Mouse (Mus musculus): ENCODE results near the gene Pard6b. TPM values are rescaled to one million over a fixed set of nuclear protein-coding genes. Genes with fewer than 3 reads are reported as not detected.

Pard6b gene
- polyA plus RNA-seq, 1 experiment from 2014 or later, result 7.5 TPM

DNA sequence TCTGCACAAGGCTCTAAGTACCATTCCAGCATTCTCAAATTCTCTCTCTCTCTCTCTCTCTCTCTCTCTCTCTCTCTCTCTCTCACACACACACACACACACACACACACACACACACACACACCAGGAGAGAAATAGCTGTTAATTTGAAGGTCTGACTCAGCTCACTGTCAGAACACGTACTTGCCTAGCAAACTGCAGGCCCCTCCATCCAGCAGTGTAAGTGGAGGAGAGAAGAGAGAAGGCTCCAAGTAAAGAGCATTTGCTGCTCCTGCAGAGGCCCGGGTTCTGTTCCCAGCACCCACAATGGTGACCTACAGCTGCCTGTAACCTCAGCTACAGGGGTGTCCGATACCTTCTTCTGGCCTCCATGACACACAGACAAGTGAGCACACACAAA lies 37.7 kb downstream of the Pard6b start:
- Histone ChIP-seq H3K4me1 (replicated peaks) (peaks cover 30% of the 10 kb centered on the region), H3K27ac (no peak overlapping the region), H3K27me3 (peaks cover 19% of the 10 kb centered on the region), H3K4me3 (no peak overlapping the region), H3K4me2 (no peak overlapping the region), H3K9ac (no peak overlapping the region), H3K36me3 (no peaks in the 10 kb centered on the region), H3K9me3 (no peaks in the 10 kb centered on the region)
- 87% methylated on average over 3 of the region's 3 CpGs for WGBS
- ATAC-seq (ENCODE audit: low FRiP score), result no peak

DNA sequence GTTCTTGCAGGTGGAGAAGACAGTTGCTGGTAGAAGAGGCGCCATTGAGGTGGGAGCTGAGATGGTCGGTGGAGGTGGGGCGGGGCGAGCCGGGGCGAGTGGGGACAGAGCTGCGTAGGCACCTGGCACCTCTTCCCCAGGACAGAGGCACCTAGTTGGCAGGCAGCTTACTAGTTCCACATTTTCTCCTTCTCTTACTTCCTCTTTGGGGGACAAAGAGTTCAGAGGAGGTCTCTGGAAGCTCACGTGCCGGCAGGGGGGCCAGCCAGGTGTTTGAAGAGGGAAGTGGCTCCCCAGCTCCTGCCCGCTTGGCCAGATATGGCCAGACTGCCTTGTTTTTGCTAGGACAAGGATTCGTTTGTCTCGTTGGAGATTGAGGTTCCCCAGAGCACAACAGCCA lies 38.3 kb downstream of the Pard6b start:
- no peak overlapping the region for H3K9ac ChIP-seq
- no peak for ATAC-seq (ENCODE audit: low FRiP score)
- H3K27ac ChIP-seq, result no peak overlapping the region
- H3K9me3 ChIP-seq, result no peaks in the 10 kb centered on the region
- H3K4me1 ChIP-seq (replicated peaks), result peaks cover 30% of the 10 kb centered on the region
- no peak overlapping the region for H3K4me2 ChIP-seq
- H3K4me3 ChIP-seq, result no peak overlapping the region
- H3K36me3 ChIP-seq, result no peaks in the 10 kb centered on the region
- peaks cover 19% of the 10 kb centered on the region for H3K27me3 ChIP-seq
- WGBS, result 73% methylated on average over 12 of the region's 12 CpGs

DNA sequence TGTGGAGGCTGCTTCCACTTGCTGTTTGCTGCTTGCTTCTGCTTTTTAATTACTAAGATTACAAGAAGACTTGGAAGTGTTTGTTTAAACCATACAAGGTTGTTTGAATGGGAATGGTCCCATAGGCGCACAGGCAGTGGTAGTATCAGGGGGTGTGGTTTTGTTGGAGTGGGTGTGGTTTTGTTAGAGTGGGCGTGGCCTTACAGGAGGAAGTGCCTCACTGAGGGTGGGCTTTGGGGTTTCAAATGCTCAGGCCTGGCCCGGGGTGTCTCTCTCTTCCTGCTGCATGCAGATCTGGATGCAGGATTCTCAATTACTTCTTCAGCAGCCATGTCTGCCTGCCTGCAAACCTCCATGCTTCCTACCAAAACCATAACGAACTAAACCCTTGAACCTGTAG lies 40.1 kb downstream of the Pard6b start:
- 86% methylated on average over 4 of the region's 4 CpGs for WGBS
- no peaks in the 10 kb centered on the region for H3K9me3 ChIP-seq
- peaks cover 16% of the 10 kb centered on the region for H3K27me3 ChIP-seq
- no peak for ATAC-seq (ENCODE audit: low FRiP score)
- no peak overlapping the region for H3K4me2 ChIP-seq
- no peak overlapping the region for H3K9ac ChIP-seq
- H3K27ac ChIP-seq, result no peak overlapping the region
- no peak overlapping the region for H3K4me3 ChIP-seq
- no peaks in the 10 kb centered on the region for H3K36me3 ChIP-seq
- H3K4me1 ChIP-seq (replicated peaks), result peaks cover 29% of the 10 kb centered on the region

DNA sequence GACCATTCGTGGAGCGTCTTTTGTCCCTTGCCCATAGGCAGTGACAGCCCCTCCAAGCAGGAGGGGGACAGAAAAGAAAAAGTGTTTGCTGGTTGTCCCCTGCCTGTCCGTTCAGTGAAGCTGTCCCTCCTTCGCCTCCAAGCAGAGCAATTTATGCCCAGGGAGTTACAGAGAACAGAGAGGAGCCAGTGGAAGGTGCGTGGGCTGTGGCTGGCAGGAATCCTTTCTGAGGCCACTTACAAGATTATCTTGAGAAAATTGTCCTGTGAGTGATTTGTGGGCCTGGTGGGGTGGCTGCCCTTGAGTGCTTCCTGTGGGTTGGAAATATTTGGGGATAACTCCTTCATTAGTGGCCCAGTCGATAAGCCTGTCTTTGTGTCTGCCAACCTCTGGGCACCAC lies 42.8 kb downstream of the Pard6b start:
- no peak for ATAC-seq (ENCODE audit: low FRiP score)
- Histone ChIP-seq H3K27me3 (peaks cover 4% of the 10 kb centered on the region), H3K27ac (no peak overlapping the region), H3K4me3 (no peak overlapping the region), H3K36me3 (no peaks in the 10 kb centered on the region), H3K4me1 (replicated peaks) (peaks cover 15% of the 10 kb centered on the region), H3K4me2 (no peak overlapping the region), H3K9me3 (no peaks in the 10 kb centered on the region), H3K9ac (no peak overlapping the region)
- 92% methylated on average over 6 of the region's 6 CpGs for WGBS

DNA sequence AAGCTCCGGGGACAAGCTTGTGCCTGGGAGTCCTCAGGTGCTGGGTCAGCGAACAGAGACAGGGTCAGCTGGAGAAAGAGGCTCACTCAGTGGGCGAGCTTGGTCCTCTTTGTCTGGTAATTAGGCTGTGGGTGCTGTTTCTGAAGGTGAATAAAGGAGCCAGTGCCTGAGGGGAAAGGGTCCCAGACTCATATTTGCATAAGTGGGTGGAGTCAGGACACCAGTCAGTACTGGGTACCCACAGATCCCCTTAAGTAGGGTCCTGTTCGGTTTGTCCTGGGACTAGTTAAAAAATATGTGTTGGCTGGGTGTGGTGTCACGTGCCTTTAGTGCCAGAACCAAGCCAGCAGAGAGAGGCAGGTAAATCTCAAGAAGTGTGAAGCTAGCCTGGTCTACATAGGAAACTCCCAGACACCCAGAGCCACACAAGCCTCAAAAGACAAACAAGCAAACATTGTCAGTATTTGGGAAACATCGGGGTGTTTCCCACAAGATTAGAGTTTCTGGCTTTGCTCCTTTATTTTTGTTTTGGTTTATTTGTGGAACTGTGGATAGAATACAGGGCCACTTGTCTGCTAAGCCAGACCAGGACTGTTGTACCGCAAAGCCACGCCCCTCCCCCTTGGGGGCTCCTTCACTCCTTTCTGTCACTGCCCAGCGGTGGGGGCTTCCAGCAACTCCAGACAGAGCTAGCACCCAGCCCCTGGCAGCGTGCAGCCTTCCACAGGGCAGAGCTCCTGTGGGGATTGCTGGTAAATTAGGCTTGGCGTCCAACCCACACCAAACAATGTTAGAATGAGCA lies 44.7 kb downstream of the Pard6b start:
- Histone ChIP-seq H3K9ac (no peak overlapping the region), H3K4me1 (replicated peaks) (peaks cover 15% of the 10 kb centered on the region), H3K4me3 (no peak overlapping the region), H3K27ac (no peak overlapping the region), H3K36me3 (no peaks in the 10 kb centered on the region), H3K9me3 (no peaks in the 10 kb centered on the region), H3K27me3 (no peaks in the 10 kb centered on the region), H3K4me2 (no peak overlapping the region)
- 25% methylated on average over 11 of the region's 11 CpGs for WGBS
- no peak for ATAC-seq (ENCODE audit: low FRiP score)

DNA sequence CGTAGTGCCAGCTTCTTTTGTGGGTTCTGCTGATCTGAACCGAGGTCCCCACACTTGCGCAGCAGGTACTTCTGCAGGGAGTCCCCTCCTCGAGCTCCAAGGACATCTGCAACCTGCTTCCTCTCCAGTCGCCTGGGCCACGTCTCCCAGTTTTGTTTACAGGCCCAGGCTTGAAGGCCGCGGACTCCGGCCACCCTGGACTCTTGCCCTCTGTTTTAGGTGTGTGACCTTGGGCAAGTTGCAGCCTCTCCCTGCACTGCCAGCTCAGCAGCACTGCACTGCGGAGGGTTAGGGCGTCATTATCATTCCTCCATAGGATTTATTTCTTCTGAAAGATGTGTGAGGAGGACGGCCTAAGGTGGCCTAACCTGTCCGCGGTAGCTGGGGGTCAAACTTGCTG lies 47.0 kb downstream of the Pard6b start:
- Histone ChIP-seq H3K9me3 (no peaks in the 10 kb centered on the region), H3K9ac (no peak overlapping the region), H3K4me2 (no peak overlapping the region), H3K27me3 (no peaks in the 10 kb centered on the region), H3K27ac (no peak overlapping the region), H3K4me1 (replicated peaks) (peaks cover 15% of the 10 kb centered on the region), H3K4me3 (no peak overlapping the region), H3K36me3 (no peaks in the 10 kb centered on the region)
- 89% methylated on average over 14 of the region's 14 CpGs for WGBS
- no peak for ATAC-seq (ENCODE audit: low FRiP score)

DNA sequence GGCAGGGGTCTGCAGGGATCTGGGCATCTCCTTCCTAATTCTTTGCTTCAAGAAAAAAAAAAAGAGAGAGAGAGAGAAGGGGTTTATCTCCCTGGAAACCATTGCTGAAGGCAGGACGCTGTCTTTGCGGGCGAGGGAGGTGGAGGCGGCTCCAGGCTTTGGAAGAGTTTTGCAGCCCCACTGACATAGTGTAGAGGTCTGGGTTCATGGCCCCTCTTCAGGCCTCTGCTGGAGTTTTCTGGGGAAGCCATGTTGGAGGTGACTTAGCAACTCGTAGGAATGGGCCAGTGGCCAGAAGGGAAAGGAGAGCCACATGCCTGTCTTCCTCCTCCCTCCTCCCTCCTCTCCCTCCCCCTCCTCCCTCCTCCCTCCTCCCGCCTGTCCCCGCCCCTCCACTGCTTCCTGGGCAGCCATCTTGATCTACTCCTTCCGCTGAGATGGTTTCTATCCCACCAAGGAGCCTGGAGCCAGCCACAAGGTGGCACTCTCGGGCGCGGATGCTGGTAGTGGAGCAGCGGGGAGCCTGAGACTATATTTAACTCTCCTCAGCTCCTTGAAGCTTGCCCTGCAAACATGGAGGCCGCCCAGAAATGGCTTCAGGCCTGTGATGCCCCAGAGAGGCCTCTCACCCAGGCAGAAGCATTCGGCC lies 47.5 kb downstream of the Pard6b start:
- Histone ChIP-seq H3K4me3 (no peak overlapping the region), H3K9me3 (no peaks in the 10 kb centered on the region), H3K4me1 (replicated peaks) (peaks cover 15% of the 10 kb centered on the region), H3K36me3 (no peaks in the 10 kb centered on the region), H3K27me3 (no peaks in the 10 kb centered on the region), H3K27ac (no peak overlapping the region), H3K4me2 (no peak overlapping the region), H3K9ac (no peak overlapping the region)
- 28% methylated on average over 12 of the region's 14 CpGs for WGBS
- ATAC-seq (ENCODE audit: low FRiP score), result peak; percentile 68

DNA sequence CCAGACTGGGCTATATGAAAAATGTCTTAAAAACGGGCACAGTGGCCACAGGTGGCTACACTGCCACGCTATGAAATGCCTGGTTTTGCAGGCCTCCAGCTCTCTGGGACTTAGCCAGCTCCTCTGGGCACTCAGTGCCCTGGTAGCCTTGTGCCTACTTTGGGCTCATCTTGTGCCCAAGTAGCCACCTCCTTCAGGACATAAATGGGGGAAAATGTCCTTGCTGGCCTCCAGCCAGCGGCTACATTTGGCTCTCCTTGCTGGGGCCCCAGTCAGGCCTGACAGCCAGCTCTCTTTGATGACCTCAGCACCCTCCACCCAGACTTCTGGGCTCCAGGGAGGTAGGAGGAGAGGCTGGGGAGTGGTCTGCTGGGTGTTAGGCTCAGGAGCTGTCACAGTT lies 49.2 kb downstream of the Pard6b start:
- Histone ChIP-seq H3K4me3 (no peak overlapping the region), H3K9ac (no peak overlapping the region), H3K4me1 (replicated peaks) (peaks cover 9% of the 10 kb centered on the region), H3K36me3 (no peaks in the 10 kb centered on the region), H3K27me3 (no peaks in the 10 kb centered on the region), H3K4me2 (no peak overlapping the region), H3K9me3 (no peaks in the 10 kb centered on the region), H3K27ac (no peak overlapping the region)
- 78% methylated on average over 3 of the region's 3 CpGs for WGBS
- no peak for ATAC-seq (ENCODE audit: low FRiP score)

DNA sequence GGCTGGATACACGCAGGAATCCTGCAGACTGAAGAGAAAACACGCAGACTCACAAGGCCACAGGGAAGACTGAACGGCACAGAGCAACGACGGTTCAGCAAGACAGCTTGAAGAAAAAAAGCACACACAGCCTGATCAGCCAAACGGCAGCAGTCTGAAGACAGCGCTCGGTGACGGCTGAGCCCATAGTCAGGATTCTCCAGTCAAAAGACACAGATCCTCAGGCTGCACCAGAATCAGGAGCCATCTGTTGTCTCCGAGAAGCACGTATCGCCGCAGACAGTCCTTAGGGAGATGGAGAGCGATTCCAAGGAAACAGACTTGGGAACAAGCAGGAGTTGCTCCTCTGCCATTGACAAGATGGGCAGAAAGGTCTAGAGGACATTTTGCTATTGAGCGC lies 56.4 kb downstream of the Pard6b start:
- ATAC-seq (ENCODE audit: low FRiP score), result no peak
- Histone ChIP-seq H3K9ac (peak overlapping the region; percentile 19; the same call in 1 of the 2 replicates), H3K27me3 (no peaks in the 10 kb centered on the region), H3K36me3 (no peaks in the 10 kb centered on the region), H3K27ac (peak overlapping the region; percentile 44), H3K4me1 (replicated peaks) (no peaks in the 10 kb centered on the region), H3K4me2 (0 out of 2 replicates have a peak overlapping the region, but pooled peaks have one; percentile 15), H3K9me3 (no peaks in the 10 kb centered on the region), H3K4me3 (no peak overlapping the region; the same call in 1 of the 2 replicates)
- 57% methylated on average over 15 of the region's 15 CpGs for WGBS

DNA sequence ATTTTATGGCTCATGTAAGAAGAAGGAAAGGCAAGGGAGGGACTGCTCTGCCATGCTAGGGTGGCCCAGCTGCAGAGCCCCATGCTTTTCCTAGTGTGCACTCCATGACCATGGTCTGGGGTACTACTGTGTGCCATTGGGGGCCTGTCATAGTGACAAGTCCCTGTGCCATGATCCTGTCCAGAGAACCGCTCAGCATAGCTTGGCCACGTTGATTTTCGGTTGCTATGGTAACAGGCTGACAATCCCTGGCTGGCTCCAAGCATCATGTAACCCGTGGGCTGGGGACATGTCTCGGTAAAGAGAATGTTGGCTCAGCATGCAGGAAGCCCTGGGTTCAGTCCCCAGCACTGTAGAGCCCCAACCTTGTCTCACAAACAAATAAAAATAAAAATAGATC lies 63.0 kb downstream of the Pard6b start:
- H3K27me3 ChIP-seq, result no peaks in the 10 kb centered on the region
- no peaks in the 10 kb centered on the region for H3K9me3 ChIP-seq
- ATAC-seq (ENCODE audit: low FRiP score), result 0 out of 2 replicates have a peak, but pooled peaks have one; percentile 24
- no peak overlapping the region for H3K4me3 ChIP-seq
- H3K36me3 ChIP-seq, result no peaks in the 10 kb centered on the region
- H3K4me2 ChIP-seq, result no peak overlapping the region
- H3K4me1 ChIP-seq (replicated peaks), result peaks cover 16% of the 10 kb centered on the region
- H3K9ac ChIP-seq, result no peak overlapping the region
- H3K27ac ChIP-seq, result peak overlapping the region; percentile 35; the same call in 1 of the 2 replicates
- WGBS, result 23% methylated on average over 5 of the region's 5 CpGs

DNA sequence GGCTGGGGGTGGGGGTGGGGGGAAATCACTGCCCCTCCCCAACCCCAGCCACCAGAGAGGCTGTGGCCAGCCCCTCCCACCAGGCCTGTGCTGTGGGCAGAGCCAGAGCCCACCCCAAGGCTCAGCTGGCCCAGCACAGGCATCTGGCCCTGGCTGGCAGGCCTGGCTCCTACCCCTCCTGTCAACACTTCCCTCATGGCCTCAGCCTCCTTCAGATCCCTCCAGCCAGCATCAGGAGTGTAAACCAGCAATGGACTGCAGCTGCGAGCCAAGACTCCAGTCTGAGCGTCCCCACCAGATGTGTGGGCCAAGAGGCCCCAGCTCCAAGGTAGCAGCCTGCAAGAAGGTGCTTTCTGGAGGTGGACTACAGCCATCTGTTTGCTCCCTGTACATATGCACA lies 64.6 kb downstream of the Pard6b start:
- Histone ChIP-seq H3K4me2 (no peak overlapping the region), H3K9ac (no peak overlapping the region), H3K27ac (no peak overlapping the region), H3K36me3 (no peaks in the 10 kb centered on the region), H3K27me3 (no peaks in the 10 kb centered on the region), H3K4me1 (replicated peaks) (peaks cover 16% of the 10 kb centered on the region), H3K9me3 (no peaks in the 10 kb centered on the region), H3K4me3 (no peak overlapping the region)
- WGBS, result 61% methylated on average over 2 of the region's 2 CpGs
- ATAC-seq (ENCODE audit: low FRiP score), result no peak

DNA sequence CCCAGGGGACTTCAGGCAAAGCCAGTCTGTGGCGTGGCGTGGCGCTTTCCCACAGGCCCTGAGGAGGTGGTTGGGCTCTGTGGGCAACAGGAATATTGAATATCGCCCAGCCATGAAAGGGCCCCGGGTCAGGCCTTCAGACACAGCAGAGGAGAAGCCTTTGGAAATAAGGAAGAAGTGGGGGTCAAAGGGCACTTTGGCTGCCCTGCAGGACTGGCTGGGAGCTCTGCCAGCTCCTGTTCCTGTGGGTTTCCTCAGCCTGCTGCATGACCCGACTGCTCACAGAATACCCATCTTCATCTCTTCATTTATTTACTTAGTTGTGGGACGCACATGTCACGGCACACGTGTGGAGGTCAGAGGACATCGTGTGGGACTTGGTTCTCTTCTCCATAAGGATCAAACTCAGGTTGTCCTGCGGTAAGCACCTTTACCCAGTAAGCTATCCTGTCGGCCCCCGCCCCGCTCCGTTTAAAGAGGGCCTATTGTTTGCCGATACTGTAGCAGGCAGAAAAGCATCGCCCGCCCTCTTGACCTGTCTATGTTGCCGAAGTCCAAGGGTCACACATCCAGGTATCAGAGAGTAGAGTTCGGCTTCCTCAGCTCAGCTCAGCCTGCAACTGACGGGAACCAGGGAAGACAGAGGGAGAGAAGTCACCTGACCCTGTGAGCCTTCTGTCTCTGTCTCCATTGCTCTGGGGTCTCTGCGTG lies 67.1 kb downstream of the Pard6b start:
- 67% methylated on average over 22 of the region's 22 CpGs for WGBS
- H3K9me3 ChIP-seq, result no peaks in the 10 kb centered on the region
- no peaks in the 10 kb centered on the region for H3K27me3 ChIP-seq
- H3K4me1 ChIP-seq (replicated peaks), result peaks cover 16% of the 10 kb centered on the region
- H3K4me2 ChIP-seq, result no peak overlapping the region
- no peak for ATAC-seq (ENCODE audit: low FRiP score)
- H3K36me3 ChIP-seq, result no peaks in the 10 kb centered on the region
- no peak overlapping the region for H3K9ac ChIP-seq
- H3K27ac ChIP-seq, result no peak overlapping the region
- no peak overlapping the region for H3K4me3 ChIP-seq
